Mouse (Mus musculus) C2C12 (cell line): ENCODE results near the gene Top3a.

Experiments used
- CEBPB ChIP-seq: IDR thresholded peaks from one replicate; pipeline ENCODE4 v1.6.1; 2011; ENCODE audit warnings: low read depth, mild to moderate bottlenecking, control low read depth, moderate library complexity
- CTCF ChIP-seq: IDR thresholded peaks from one replicate; pipeline ENCODE4 v1.5.1; 2011; ENCODE audit not compliant: control insufficient read depth, insufficient read depth, insufficient read length
- MAX ChIP-seq: IDR thresholded peaks from one replicate; pipeline ENCODE4 v1.6.1; 2011; ENCODE audit warnings: mild to moderate bottlenecking, control low read depth
- MYOD1 ChIP-seq: IDR thresholded peaks from one replicate; pipeline ENCODE4 v1.6.1; 2011; ENCODE audit warnings: low read depth; ENCODE audit not compliant: control insufficient read depth, insufficient read length
- MYOG ChIP-seq: IDR thresholded peaks from one replicate; pipeline ENCODE4 v1.6.1; 2011; ENCODE audit not compliant: control insufficient read depth, insufficient read length; ENCODE audit errors: extremely low read depth
- USF1 ChIP-seq: IDR thresholded peaks from one replicate; pipeline ENCODE4 v1.6.1; 2011; ENCODE audit warnings: low read depth, mild to moderate bottlenecking, control low read depth, moderate library complexity

- TF ChIP-seq CTCF (peak; percentile 71), USF1 (no peak), MYOG (no peak), MYOD1 (no peak), MAX (no peak), CEBPB (no peak)
These were observed 74.0 kb downstream of the Top3a start for GRCm38 (mm10) chr11:60703131-60703530.
